Mouse (Mus musculus): ENCODE results near the gene Clnk.

- TF ChIP-seq CTCF (IDR thresholded peaks at IDR 0.05; ENCODE audit: borderline replicate concordance, insufficient read depth, low read length) (no peak), POLR2A (IDR thresholded peaks at IDR 0.05; ENCODE audit: low read depth, low read length) (no peak)
These were observed 28.0 kb upstream of the Clnk start for GRCm38 (mm10) chr5:38904528-38905044.

Data from embryonic fibroblast, embryonic 13.5 days (primary cell).